Mouse (Mus musculus) adrenal gland, postnatal 10 days (tissue): Measurements from ENCODE around the gene Larp4. TPM values are rescaled to one million over a fixed set of nuclear protein-coding genes. Genes with fewer than 3 reads are reported as not detected.

Experiments used
- DNase-seq: peaks from one replicate; pipeline ENCODE4 v3.0.0; 2021; ENCODE audit warnings: mixed read lengths
- total RNA-seq, 2 experiments: library from RNA; stranded (reverse); gene quantifications; 2 replicates each; pipeline ENCODE4 v1.2.3; 2021

The Larp4 gene
- total RNA-seq, 2 experiments from 2014 or later: 101 to 103 TPM

DNA sequence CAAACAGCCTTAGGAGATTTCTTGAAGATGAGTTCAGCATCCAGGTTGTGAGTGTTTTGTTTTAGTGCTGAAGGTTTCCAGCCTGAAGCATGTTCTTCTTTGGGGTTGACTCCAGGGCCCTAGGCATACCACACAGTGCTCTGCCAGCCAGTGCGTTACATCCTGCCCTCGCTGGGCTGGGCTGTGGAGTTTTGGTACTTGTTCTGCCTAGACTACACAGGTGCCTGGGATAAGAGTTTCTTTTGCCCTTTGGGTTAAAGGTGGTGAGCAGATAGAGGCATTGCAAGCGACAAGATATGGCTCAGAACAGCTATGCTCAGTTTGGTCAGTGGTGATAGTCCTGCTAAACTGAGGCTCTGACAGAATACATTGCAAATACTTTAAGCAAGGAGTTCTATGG, 88.3 kb downstream of the Larp4 start:
- no peak for DNase-seq

DNA sequence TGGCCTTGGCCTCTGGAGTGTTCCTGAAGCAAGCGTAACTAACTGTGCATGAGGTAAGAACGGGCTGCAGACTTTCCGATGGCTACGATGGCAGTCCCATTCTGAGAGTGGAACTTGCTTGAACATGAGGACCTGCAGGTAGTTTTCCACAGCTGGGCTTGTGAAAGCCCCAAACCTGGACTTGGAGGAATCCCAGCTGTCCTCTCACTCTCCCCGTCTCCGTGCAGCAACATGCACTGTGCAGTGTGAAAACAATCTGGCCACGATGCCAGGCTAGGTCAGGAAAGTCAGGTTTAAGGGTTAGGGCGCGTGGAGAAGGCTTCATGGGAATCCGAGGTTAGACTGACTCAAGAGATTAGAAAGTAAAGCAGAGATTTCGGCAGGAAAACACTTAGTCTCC, 89.0 kb downstream of the Larp4 start:
- DNase-seq: no peak

DNA sequence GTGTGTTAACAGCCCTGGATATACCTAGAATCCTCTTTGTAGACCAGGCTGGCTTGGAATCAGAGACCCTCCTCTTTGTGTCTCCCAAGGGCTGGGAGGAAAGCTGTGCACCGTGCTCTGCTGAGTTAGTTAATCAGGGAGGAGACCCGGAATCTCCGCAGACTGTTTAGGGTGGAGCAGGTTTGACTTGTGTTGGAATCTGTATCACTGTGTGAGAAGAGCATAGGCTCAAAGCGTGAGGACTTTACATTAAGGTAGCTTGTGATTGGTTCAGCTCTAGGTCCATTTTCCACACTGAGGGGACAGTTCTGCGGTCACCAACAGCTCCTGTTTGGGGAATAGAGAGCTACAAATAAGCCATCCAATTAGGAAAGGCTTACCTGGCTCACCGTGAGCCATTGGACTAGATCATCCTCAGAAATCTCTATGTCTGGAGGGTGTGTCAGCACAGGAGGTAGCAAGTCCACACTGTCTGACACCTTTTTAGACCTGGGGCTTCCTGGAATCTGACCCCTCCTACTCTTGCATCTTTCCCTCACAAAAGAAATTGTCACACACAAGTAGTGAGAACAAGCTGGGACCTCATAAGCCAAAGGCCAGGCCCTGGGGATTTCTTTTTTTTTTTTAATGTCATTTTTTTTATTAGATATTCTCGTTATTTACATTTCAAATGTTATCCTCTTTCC, 89.9 kb downstream of the Larp4 start:
- no peak for DNase-seq

DNA sequence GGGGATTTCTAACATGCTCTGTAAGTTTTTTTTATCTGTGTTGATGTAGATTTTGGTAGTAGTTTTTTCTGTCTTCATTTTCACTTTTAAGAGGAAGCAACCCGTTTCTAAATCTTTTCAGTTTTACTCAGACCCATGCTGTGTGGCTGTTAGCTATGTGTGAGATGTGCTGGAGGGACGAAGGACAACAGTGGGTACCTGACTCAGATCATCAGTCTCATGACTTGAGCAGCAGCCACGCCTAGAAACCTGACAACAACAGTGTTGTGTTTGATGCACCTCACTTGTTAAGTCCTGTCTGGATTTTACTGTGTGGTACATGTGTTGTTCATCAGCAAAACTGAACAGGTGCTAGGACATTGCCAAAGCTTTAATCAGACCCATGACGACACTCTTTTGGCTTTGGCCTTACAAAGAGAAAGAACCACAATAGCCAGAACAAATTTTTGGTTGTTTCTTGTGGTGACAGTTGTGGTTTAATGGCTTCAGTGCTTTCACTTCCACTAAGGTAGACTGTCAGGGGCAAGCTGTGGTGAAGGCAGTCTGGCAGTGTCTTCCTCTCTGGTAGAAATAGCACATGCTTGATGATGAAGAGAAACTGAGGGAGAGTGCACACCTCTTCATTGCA, 90.8 kb downstream of the Larp4 start:
- DNase-seq: no peak

DNA sequence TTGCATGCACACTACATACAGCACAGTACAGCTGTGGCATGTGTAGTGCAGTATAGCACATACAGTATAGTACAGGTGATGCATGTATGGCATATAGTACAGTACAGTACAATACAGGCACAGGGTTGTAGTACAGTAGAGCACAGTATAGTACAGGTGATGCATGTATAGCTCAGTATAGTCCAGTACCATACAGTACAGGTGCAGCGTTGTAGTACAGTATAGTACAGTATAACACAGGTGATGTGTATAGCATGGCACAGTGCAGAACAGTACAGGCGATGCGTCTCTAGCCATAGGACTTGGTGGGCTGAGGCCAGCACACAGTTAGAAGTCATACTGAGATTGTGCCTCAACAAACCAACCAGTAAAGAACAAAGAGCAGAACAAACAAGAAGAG, 91.5 kb downstream of the Larp4 start:
- DNase-seq: no peak

DNA sequence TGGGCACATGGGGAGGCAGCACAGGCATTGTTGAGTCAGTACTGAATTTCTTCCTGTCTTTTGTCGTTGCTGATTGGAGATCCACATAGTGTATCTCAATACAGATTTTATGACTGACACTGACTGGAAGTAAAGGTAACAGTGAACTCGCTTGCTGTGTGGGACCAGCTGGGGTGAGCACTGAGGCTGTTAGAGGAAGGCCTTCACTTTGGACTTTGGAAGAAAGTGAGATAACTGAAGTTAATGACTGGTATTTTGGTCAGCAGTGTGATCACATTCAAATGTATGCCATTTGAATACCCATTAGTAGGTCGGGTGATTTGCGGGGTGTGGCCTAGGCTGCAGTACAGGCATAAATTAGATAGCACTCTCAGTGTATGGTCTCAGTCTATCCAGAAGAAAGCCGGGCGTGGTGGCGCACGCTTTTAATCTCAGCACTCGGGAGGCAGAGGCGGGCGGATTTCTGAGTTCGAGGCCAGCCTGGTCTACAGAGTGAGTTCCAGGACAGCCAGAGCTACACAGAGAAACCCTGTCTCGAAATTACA, 93.4 kb downstream of the Larp4 start:
- no peak for DNase-seq

Other genes with a start within 250 kb of the Larp4 start
- 100 to 1,000 TPM; 178 to 185 TPM for gene Cox14, start 244.4 kb upstream of the Larp4 start, total RNA-seq
- 10 to 100 TPM; 35.9 to 41.6 TPM for gene Cers5, start 197.2 kb upstream of the Larp4 start, total RNA-seq
- 10 to 100 TPM; 37.7 to 39.7 TPM for gene Lima1, start 94.6 kb upstream of the Larp4 start, total RNA-seq
- gene Fam186a, start 3.0 kb upstream of the Larp4 start, total RNA-seq: under 1 TPM; 0.06 to 0.09 TPM
- gene Dip2b, start 68.6 kb downstream of the Larp4 start, total RNA-seq: 10 to 100 TPM; 19.0 to 24.5 TPM